Mouse (Mus musculus): Measurements from ENCODE around the gene Rps10.
A peak's percentile ranks its signal among the peaks of the same experiment; 100 is the strongest.

- TF ChIP-seq CTCF (IDR thresholded peaks at IDR 0.05; ENCODE audit: low read depth) = peak; percentile 89
- no peak for TF ChIP-seq EP300 (optimal IDR thresholded peaks at IDR 0.05)
Measured at GRCm38 (mm10) chr17:27629249-27630020, 7.0 kb downstream of the Rps10 start.

All from stomach, postnatal 0 days (tissue).